8 mouse cellular contexts compared by ENCODE assay signal in the genomic region with DNA sequence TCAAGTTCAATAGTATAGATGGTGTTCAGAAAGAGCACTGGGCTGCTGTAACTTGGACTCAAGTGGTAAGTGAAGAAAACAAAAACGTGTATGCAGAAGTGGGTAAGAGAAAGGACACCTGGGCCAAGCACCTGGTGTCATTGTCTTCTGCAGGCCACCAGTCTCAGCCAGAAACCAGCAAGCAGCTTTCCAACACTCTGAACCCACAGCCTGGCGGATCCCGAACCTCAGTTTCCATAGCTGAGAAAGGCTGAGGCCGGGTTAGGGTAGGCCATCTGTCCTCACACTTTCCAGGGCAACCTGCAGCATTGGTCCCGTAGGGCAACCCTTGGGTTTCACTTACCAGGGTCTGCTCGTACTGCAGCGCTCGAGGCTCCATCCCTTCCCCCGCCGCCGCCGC. TPM values are rescaled to one million over a fixed set of nuclear protein-coding genes. Genes with fewer than 3 reads are reported as not detected.
A peak's percentile ranks its signal among the peaks of the same experiment; 100 is the strongest.
DNase-seq lines count a peak whose midpoint lies in the region; ATAC-seq and TF ChIP-seq lines count a peak whose summit lies in the region.

No protein-coding gene starts in this region.

- peak overlapping the region; percentile 91 for H3K27ac ChIP-seq in heart, embryonic 10.5 days
- peak overlapping the region; percentile 98 for H3K27ac ChIP-seq in embryonic facial prominence, embryonic 15.5 days (replicated peaks)
- peak overlapping the region; percentile 98 for H3K27ac ChIP-seq in limb, embryonic 15.5 days

- peaks cover 14% of the 10 kb centered on the region for H3K79me3 ChIP-seq in C2C12 (ENCODE audit: low read depth)

- peak overlapping the region; percentile 66 for H3K4me3 ChIP-seq in heart, embryonic 10.5 days
- peak overlapping the region; percentile 41 for H3K4me3 ChIP-seq in C2C12 (ENCODE audit: insufficient read depth, poor library complexity, severe bottlenecking)
- H3K4me3 ChIP-seq in embryonic facial prominence, embryonic 15.5 days (replicated peaks), result peak overlapping the region; percentile 72
- peak overlapping the region; percentile 67 for H3K4me3 ChIP-seq in limb, embryonic 15.5 days

- H3K4me2 ChIP-seq in embryonic facial prominence, embryonic 15.5 days (replicated peaks), result peak overlapping the region; percentile 84
- peak overlapping the region; percentile 90 for H3K4me2 ChIP-seq in limb, embryonic 15.5 days

- peak overlapping the region; percentile 66 for H3ac ChIP-seq in C2C12 (ENCODE audit: control insufficient read depth, insufficient read length, low read depth)

- H3K9ac ChIP-seq in embryonic facial prominence, embryonic 15.5 days, result peak overlapping the region; percentile 73
- H3K9ac ChIP-seq in limb, embryonic 15.5 days, result peak overlapping the region; percentile 62

- peaks cover 26% of the 10 kb centered on the region for H3K36me3 ChIP-seq in heart, embryonic 10.5 days
- peaks cover 13% of the 10 kb centered on the region for H3K36me3 ChIP-seq in C2C12 (ENCODE audit: control insufficient read depth, insufficient read depth)
- H3K36me3 ChIP-seq in embryonic facial prominence, embryonic 15.5 days, result peaks cover 28% of the 10 kb centered on the region
- peaks cover 37% of the 10 kb centered on the region for H3K36me3 ChIP-seq in limb, embryonic 15.5 days

- 3% methylated on average over 12 of the region's 12 CpGs for WGBS in heart, embryonic 10.5 days
- 1% methylated on average over 8 of the region's 12 CpGs for WGBS in embryonic facial prominence, embryonic 15.5 days
- WGBS in limb, embryonic 15.5 days, result 2% methylated on average over 12 of the region's 12 CpGs

- intact Hi-C loops in heart, postnatal 10 days (cut with DNase I), result loop anchor here (10.0 kb wide), 1 partner anchor 669 kb away; no protein-coding TSS in a partner anchor

- H3K4me1 ChIP-seq in heart, embryonic 10.5 days, result peaks cover 49% of the 10 kb centered on the region
- peaks cover 38% of the 10 kb centered on the region for H3K4me1 ChIP-seq in embryonic facial prominence, embryonic 15.5 days
- H3K4me1 ChIP-seq in limb, embryonic 15.5 days, result peaks cover 43% of the 10 kb centered on the region

- ATAC-seq in embryonic facial prominence, embryonic 15.5 days (ENCODE audit: insufficient number of reproducible peaks, low FRiP score, low TSS enrichment, low read depth), result no peak
- ATAC-seq in limb, embryonic 15.5 days (ENCODE audit: insufficient number of reproducible peaks, low FRiP score, low TSS enrichment, low read depth), result no peak; the same call in 1 of the 2 replicates
- no peak for ATAC-seq in erythroid progenitor cell, adult 5-6 weeks (replicated peaks; ENCODE audit: low FRiP score, poor library complexity, severe bottlenecking)

- H3K9me3 ChIP-seq in heart, embryonic 10.5 days, result no peaks in the 10 kb centered on the region
- no peaks in the 10 kb centered on the region for H3K9me3 ChIP-seq in embryonic facial prominence, embryonic 15.5 days (replicated peaks)
- no peaks in the 10 kb centered on the region for H3K9me3 ChIP-seq in limb, embryonic 15.5 days

- no peak for DNase-seq in heart, embryonic 10.5 days (ENCODE audit: low spot score)
- no peak for DNase-seq in heart, postnatal 10 days
- no peak for DNase-seq in frontal cortex, postnatal 25 days (ENCODE audit: low spot score in 2 of 2)
- DNase-seq in left cerebral cortex, adult 11 months (ENCODE audit: low spot score), result no peak

- TF ChIP-seq CTCF in C2C12 (IDR thresholded peaks at IDR 0.05; ENCODE audit: control insufficient read depth, insufficient read depth, insufficient read length), result no peak

- peaks cover 5% of the 10 kb centered on the region; the same call in 1 of the 2 replicates for H3K27me3 ChIP-seq in heart, embryonic 10.5 days (ENCODE audit: insufficient read depth, poor library complexity, severe bottlenecking)
- no peaks in the 10 kb centered on the region for H3K27me3 ChIP-seq in C2C12 (ENCODE audit: control insufficient read depth, insufficient read depth, insufficient read length)
- H3K27me3 ChIP-seq in embryonic facial prominence, embryonic 15.5 days, result no peaks in the 10 kb centered on the region
- no peaks in the 10 kb centered on the region for H3K27me3 ChIP-seq in limb, embryonic 15.5 days

- H3K79me2 ChIP-seq in C2C12 (ENCODE audit: control insufficient read depth, insufficient read depth), result peaks cover 21% of the 10 kb centered on the region

TF ChIP-seq in C2C12, 6 proteins besides CTCF, POLR2A, EP300 and RAD21:
- TF ChIP-seq MYOG (IDR thresholded peaks at IDR 0.05; ENCODE audit: control insufficient read depth, extremely low read depth, insufficient read length) (no peak), MYOD1 (IDR thresholded peaks at IDR 0.05; ENCODE audit: control insufficient read depth, insufficient read length, low read depth) (no peak), MAX (IDR thresholded peaks at IDR 0.05) (no peak), USF1 (IDR thresholded peaks at IDR 0.05; ENCODE audit: low read depth) (no peak), CEBPB (IDR thresholded peaks at IDR 0.05; ENCODE audit: low read depth) (no peak), FOSL1 (IDR thresholded peaks at IDR 0.05; ENCODE audit: insufficient read depth, low read length, poor library complexity, severe bottlenecking) (no peak)

RNA-seq across cellular contexts. Expression of a gene that starts 1.9 kb away (rescaled TPM):
- polyA plus RNA-seq in heart, embryonic 10.5 days (2016; fragmentation: Nextera tagmentation; extraction: Ambion mirVana), result 68.8 and 103 TPM in 2 replicates
- total RNA-seq in heart, postnatal 10 days (2021), result 10 to 100 TPM; 12.5 to 13.2 TPM
- 104 TPM for polyA plus RNA-seq in C2C12 (2012; fragmentation: generic; extraction: Trizol)
- polyA plus RNA-seq in embryonic facial prominence, embryonic 15.5 days (2015; fragmentation: Nextera tagmentation; extraction: Ambion mirVana), result 90.0 and 100 TPM in 2 replicates
- polyA plus RNA-seq in limb, embryonic 15.5 days (2015; fragmentation: Nextera tagmentation; extraction: Ambion mirVana), result 87.1 and 89.8 TPM in 2 replicates
- 2.9 and 10.5 TPM in 2 replicates for total RNA-seq in erythroid progenitor cell, adult 5-6 weeks (2015; ENCODE audit: low replicate concordance)
- total RNA-seq in erythroid progenitor cell, adult 5-6 weeks (2017; ENCODE audit: low replicate concordance), result 5.8 and 11.2 TPM in 2 replicates

RNA-seq across cellular contexts. Expression of a gene that starts 2.0 kb away (rescaled TPM):
- 4.7 and 10.3 TPM in 2 replicates for polyA plus RNA-seq in heart, embryonic 10.5 days (2016; fragmentation: Nextera tagmentation; extraction: Ambion mirVana)
- 1 to 10 TPM; 3.3 to 3.5 TPM for total RNA-seq in heart, postnatal 10 days (2021)
- polyA plus RNA-seq in C2C12 (2012; fragmentation: generic; extraction: Trizol), result 5.8 TPM
- 15.6 and 16.0 TPM in 2 replicates for polyA plus RNA-seq in embryonic facial prominence, embryonic 15.5 days (2015; fragmentation: Nextera tagmentation; extraction: Ambion mirVana)
- polyA plus RNA-seq in limb, embryonic 15.5 days (2015; fragmentation: Nextera tagmentation; extraction: Ambion mirVana), result 12.7 and 13.8 TPM in 2 replicates
- total RNA-seq in erythroid progenitor cell, adult 5-6 weeks (2015; ENCODE audit: low replicate concordance), result 11.5 and 21.0 TPM in 2 replicates
- total RNA-seq in erythroid progenitor cell, adult 5-6 weeks (2017; ENCODE audit: low replicate concordance), result 9.9 and 10.7 TPM in 2 replicates

RNA-seq across cellular contexts. Expression of a gene that starts 17.4 kb away (rescaled TPM):
- 0.27 and 0.87 TPM in 2 replicates for polyA plus RNA-seq in heart, embryonic 10.5 days (2016; fragmentation: Nextera tagmentation; extraction: Ambion mirVana)
- 1 to 10 TPM; 1.4 to 3.4 TPM for total RNA-seq in heart, postnatal 10 days (2021)
- polyA plus RNA-seq in C2C12 (2012; fragmentation: generic; extraction: Trizol), result 0.63 TPM
- polyA plus RNA-seq in embryonic facial prominence, embryonic 15.5 days (2015; fragmentation: Nextera tagmentation; extraction: Ambion mirVana), result 8.5 and 10.8 TPM in 2 replicates
- polyA plus RNA-seq in limb, embryonic 15.5 days (2015; fragmentation: Nextera tagmentation; extraction: Ambion mirVana), result 12.2 and 12.8 TPM in 2 replicates
- not detected in 2 replicates for total RNA-seq in erythroid progenitor cell, adult 5-6 weeks (2015; ENCODE audit: low replicate concordance)
- not detected in 2 replicates for total RNA-seq in erythroid progenitor cell, adult 5-6 weeks (2017; ENCODE audit: low replicate concordance)

RNA-seq across cellular contexts. Expression of a gene that starts 18.7 kb away (rescaled TPM):
- polyA plus RNA-seq in heart, embryonic 10.5 days (2016; fragmentation: Nextera tagmentation; extraction: Ambion mirVana), result 0.49 and 1.1 TPM in 2 replicates
- total RNA-seq in heart, postnatal 10 days (2021), result not detected
- 0.15 TPM for polyA plus RNA-seq in C2C12 (2012; fragmentation: generic; extraction: Trizol)
- polyA plus RNA-seq in embryonic facial prominence, embryonic 15.5 days (2015; fragmentation: Nextera tagmentation; extraction: Ambion mirVana), result 1.3 and 1.6 TPM in 2 replicates
- 0.66 and 0.83 TPM in 2 replicates for polyA plus RNA-seq in limb, embryonic 15.5 days (2015; fragmentation: Nextera tagmentation; extraction: Ambion mirVana)
- not detected in 2 replicates for total RNA-seq in erythroid progenitor cell, adult 5-6 weeks (2015; ENCODE audit: low replicate concordance)
- total RNA-seq in erythroid progenitor cell, adult 5-6 weeks (2017; ENCODE audit: low replicate concordance), result not detected in 2 replicates

RNA-seq across cellular contexts. Expression of a gene that starts 22.5 kb away (rescaled TPM):
- 2.5 TPM in 2 replicates for polyA plus RNA-seq in heart, embryonic 10.5 days (2016; fragmentation: Nextera tagmentation; extraction: Ambion mirVana)
- total RNA-seq in heart, postnatal 10 days (2021), result 10 to 100 TPM; 16.0 to 18.9 TPM
- polyA plus RNA-seq in C2C12 (2012; fragmentation: generic; extraction: Trizol), result 0.05 TPM
- polyA plus RNA-seq in embryonic facial prominence, embryonic 15.5 days (2015; fragmentation: Nextera tagmentation; extraction: Ambion mirVana), result 14.0 and 15.3 TPM in 2 replicates
- polyA plus RNA-seq in limb, embryonic 15.5 days (2015; fragmentation: Nextera tagmentation; extraction: Ambion mirVana), result 12.8 and 13.2 TPM in 2 replicates
- total RNA-seq in erythroid progenitor cell, adult 5-6 weeks (2015; ENCODE audit: low replicate concordance), result not detected in 2 replicates
- total RNA-seq in erythroid progenitor cell, adult 5-6 weeks (2017; ENCODE audit: low replicate concordance), result not detected in 2 replicates
